Mouse (Mus musculus) layer of hippocampus, adult 18-20 months (tissue): ENCODE measurements at regions not wholly inside any gene's neighbourhood (a gene's known extent, or its start where the extent isn't known, plus 50 kb on each side); places are given as distances from the start of the nearest gene placed in this dataset.
A peak's percentile ranks its signal among the peaks of the same experiment; 100 is the strongest.

Source experiments
- DNase-seq, 2 experiments: peaks; one replicate each; pipeline ENCODE4 v3.0.0; 2022; ENCODE audit warnings: low spot score in 2 of 2

GRCm38 (mm10) chr11:51911481-51911880, 54.0 kb upstream of the Jade2 start:
- no peak for DNase-seq

- no peak for DNase-seq
Measured at GRCm38 (mm10) chr11:51915656-51916032, 51.8 kb upstream of the Cdkn2aipnl start.

GRCm38 (mm10) chr11:51916033-51916929, 51.2 kb upstream of the Cdkn2aipnl start:
- peak; percentile 48 to 92 for DNase-seq
